Mouse (Mus musculus) cerebellum, postnatal 36 days (tissue): ENCODE measurements around the gene Fam83f.
A peak's percentile ranks its signal among the peaks of the same experiment; 100 is the strongest.

Experiments used
- DNase-seq, 2 experiments: peaks; one replicate each; pipeline ENCODE4 v3.0.0; 2021 to 2022; ENCODE audit warnings: mixed read lengths in 2 of 2

Gene Fam83f

GRCm38 (mm10) chr15:80672810-80673209 lies 1.2 kb downstream of the Fam83f start:
- no peak for DNase-seq

- DNase-seq = no peak
These were observed 1.9 kb downstream of the Fam83f start for GRCm38 (mm10) chr15:80673337-80674095.

GRCm38 (mm10) chr15:80674700-80675099 lies 3.1 kb downstream of the Fam83f start:
- DNase-seq = no peak

GRCm38 (mm10) chr15:80679515-80680215 lies 8.0 kb downstream of the Fam83f start:
- DNase-seq = peak; percentile 40 to 41

GRCm38 (mm10) chr15:80680347-80681030 lies 8.8 kb downstream of the Fam83f start:
- no peak for DNase-seq

- no peak for DNase-seq
These were observed 9.8 kb downstream of the Fam83f start for GRCm38 (mm10) chr15:80681466-80681881.

GRCm38 (mm10) chr15:80682343-80682742 lies 10.7 kb downstream of the Fam83f start:
- DNase-seq = no peak

GRCm38 (mm10) chr15:80683151-80683550 lies 11.5 kb downstream of the Fam83f start:
- no peak for DNase-seq

GRCm38 (mm10) chr15:80683990-80684389 lies 12.3 kb downstream of the Fam83f start:
- DNase-seq = no peak

- DNase-seq = no peak
These were observed 13.3 kb downstream of the Fam83f start for GRCm38 (mm10) chr15:80684786-80685602.

GRCm38 (mm10) chr15:80685603-80685895 lies 13.9 kb downstream of the Fam83f start:
- no peak for DNase-seq

- no peak for DNase-seq
These were observed 16.9 kb downstream of the Fam83f start for GRCm38 (mm10) chr15:80688536-80688935.

- no peak for DNase-seq
These were observed 21.8 kb downstream of the Fam83f start for GRCm38 (mm10) chr15:80693492-80693891.

GRCm38 (mm10) chr15:80694125-80694910 lies 22.7 kb downstream of the Fam83f start:
- DNase-seq = peak; percentile 83 to 88

- no peak for DNase-seq
These were observed 25.9 kb downstream of the Fam83f start for GRCm38 (mm10) chr15:80697564-80697963.

GRCm38 (mm10) chr15:80701481-80702257 lies 30.0 kb downstream of the Fam83f start:
- DNase-seq = no peak

GRCm38 (mm10) chr15:80702910-80703309 lies 31.3 kb downstream of the Fam83f start:
- DNase-seq = no peak

- no peak for DNase-seq
These were observed 31.8 kb downstream of the Fam83f start for GRCm38 (mm10) chr15:80703495-80703894.

GRCm38 (mm10) chr15:80704267-80704666 lies 32.6 kb downstream of the Fam83f start:
- peak; percentile 84 to 89 for DNase-seq

GRCm38 (mm10) chr15:80705828-80706549 lies 34.3 kb downstream of the Fam83f start:
- peak; percentile 90 to 94 for DNase-seq

- no peak for DNase-seq
These were observed 34.9 kb downstream of the Fam83f start for GRCm38 (mm10) chr15:80706596-80706995.
